Mouse (Mus musculus) heart, embryonic 16.5 days (tissue): ENCODE data around the gene Zdhhc4. TPM values are rescaled to one million over a fixed set of nuclear protein-coding genes. Genes with fewer than 3 reads are reported as not detected.

Experiments
- ATAC-seq: fragments of 200-750 bp; cut with Nextera tagmentation; replicated peaks from 2 replicates; pipeline ENCODE4 v1.8.0; 2017; ENCODE audit warnings: moderate number of reproducible peaks; ENCODE audit not compliant: insufficient read depth, low FRiP score; ENCODE audit errors: extremely low read depth
- H3K27ac ChIP-seq: fragments of 300-500 bp; sonication (generic); 2 replicates; pipeline ENCODE4 v1.5.1; 2014; ENCODE audit warnings: mild to moderate bottlenecking, low read length, control low read depth, moderate library complexity
- H3K27me3 ChIP-seq: fragments of 300-500 bp; sonication (generic); 2 replicates; pipeline ENCODE4 v1.6.1; 2014; ENCODE audit warnings: low read length, mixed read lengths; ENCODE audit not compliant: control insufficient read depth, insufficient read depth
- H3K36me3 ChIP-seq: fragments of 300-500 bp; sonication (generic); 2 replicates; pipeline ENCODE4 v1.6.1; 2014; ENCODE audit not compliant: control insufficient read depth, insufficient read depth
- H3K4me1 ChIP-seq: fragments of 300-500 bp; sonication (generic); 2 replicates; pipeline ENCODE4 v1.6.1; 2014; ENCODE audit warnings: low read length, mixed read lengths; ENCODE audit not compliant: control insufficient read depth, insufficient read depth
- H3K4me2 ChIP-seq: fragments of 300-500 bp; sonication (generic); 2 replicates; pipeline ENCODE4 v1.6.1; 2014; ENCODE audit warnings: low read depth, mild to moderate bottlenecking, control low read depth, low read length
- H3K4me3 ChIP-seq: fragments of 300-500 bp; sonication (generic); 2 replicates; pipeline ENCODE4 v1.5.1; 2014; ENCODE audit warnings: mild to moderate bottlenecking, control low read depth, low read length
- H3K9ac ChIP-seq: fragments of 300-500 bp; sonication (generic); 2 replicates; pipeline ENCODE4 v1.6.1; 2014; ENCODE audit warnings: low read length, control low read depth
- H3K9me3 ChIP-seq: fragments of 300-500 bp; sonication (generic); replicated peaks from 2 replicates; pipeline ENCODE4 v1.6.1; 2016; ENCODE audit warnings: low read length; ENCODE audit not compliant: control insufficient read depth
- WGBS: fragments of 180-500 bp; shearing (Covaris S2); extraction: QIAGEN DNeasy Blood & Tissue Kit; methylation state at CpG from one replicate; pipeline ENCODE4 v1.1.7; 2014; 5-methylcytosine and 5-hydroxymethylcytosine counted together
- polyA plus RNA-seq: library from polyadenylated mRNA; unstranded; fragments of >200 nt; fragmentation: Nextera tagmentation; extraction: Ambion mirVana; gene quantifications from 2 replicates; pipeline ENCODE4 v1.2.1, GENCODE M21; 2015

Zdhhc4 gene
- polyA plus RNA-seq, 1 experiment from 2014 or later, result 58.7 TPM

DNA sequence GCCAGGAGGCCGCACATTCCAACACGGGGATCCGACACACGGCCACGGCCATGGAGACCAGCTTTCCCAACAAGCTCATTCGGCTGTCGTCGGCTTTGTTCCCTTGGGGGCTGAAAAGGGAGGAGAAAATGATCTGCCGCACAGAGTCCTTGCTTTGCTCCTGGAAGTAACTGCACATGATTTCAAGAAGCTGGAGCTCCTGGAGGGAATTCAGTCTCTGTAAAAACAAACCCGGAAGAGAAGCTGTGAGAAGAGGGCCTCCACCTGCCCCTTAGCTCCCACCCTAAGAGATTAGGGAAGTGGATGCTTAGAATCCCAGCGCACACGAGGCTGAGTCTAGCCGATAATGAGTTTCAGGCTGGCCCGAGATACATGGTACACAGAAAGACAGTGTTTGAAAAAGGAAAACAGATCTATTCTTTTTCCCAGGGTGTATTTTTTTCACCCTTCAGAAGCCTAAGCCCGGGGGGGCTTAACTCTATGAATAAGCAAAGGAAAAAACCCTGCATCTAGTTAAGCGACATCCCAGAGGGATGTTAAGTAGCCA, 14.8 kb downstream of the Zdhhc4 start:
- peaks cover 16% of the 10 kb centered on the region for H3K4me1 ChIP-seq
- peak overlapping the region; percentile 78 for H3K4me2 ChIP-seq
- no peaks in the 10 kb centered on the region for H3K9me3 ChIP-seq
- under 1% methylated on average over 16 of the region's 16 CpGs for whole genome bisulfite sequencing
- no peak for ATAC-seq
- H3K9ac ChIP-seq, result peak overlapping the region; percentile 87
- H3K36me3 ChIP-seq, result peaks cover 40% of the 10 kb centered on the region
- H3K4me3 ChIP-seq, result peak overlapping the region; percentile 73
- no peaks in the 10 kb centered on the region for H3K27me3 ChIP-seq
- H3K27ac ChIP-seq, result peak overlapping the region; percentile 88; the same call in 1 of the 2 replicates

DNA sequence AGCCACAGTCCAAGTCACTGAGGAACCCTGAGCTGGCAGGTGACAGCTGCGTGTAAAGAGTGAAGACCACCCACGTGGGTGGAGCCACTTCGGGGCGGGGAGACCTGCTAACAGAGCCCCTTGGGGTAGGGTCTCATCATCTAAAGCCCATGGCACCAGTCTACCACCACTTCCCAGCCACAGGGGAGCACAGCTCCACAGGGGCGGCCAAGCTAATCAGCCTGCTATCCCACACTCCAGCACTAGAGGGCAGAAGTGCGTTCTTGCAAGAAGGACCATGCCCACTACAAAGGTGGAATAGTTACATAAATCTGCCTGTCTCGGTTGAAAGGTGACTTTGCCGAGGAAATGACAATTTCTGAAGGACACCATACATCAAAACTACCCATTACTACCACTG, 17.2 kb downstream of the Zdhhc4 start:
- WGBS, result 61% methylated on average over 8 of the region's 8 CpGs
- Histone ChIP-seq H3K9ac (no peak overlapping the region), H3K27ac (no peak overlapping the region), H3K36me3 (peaks cover 41% of the 10 kb centered on the region), H3K9me3 (no peaks in the 10 kb centered on the region), H3K27me3 (no peaks in the 10 kb centered on the region), H3K4me2 (no peak overlapping the region), H3K4me1 (peaks cover 21% of the 10 kb centered on the region), H3K4me3 (no peak overlapping the region)
- ATAC-seq, result no peak

DNA sequence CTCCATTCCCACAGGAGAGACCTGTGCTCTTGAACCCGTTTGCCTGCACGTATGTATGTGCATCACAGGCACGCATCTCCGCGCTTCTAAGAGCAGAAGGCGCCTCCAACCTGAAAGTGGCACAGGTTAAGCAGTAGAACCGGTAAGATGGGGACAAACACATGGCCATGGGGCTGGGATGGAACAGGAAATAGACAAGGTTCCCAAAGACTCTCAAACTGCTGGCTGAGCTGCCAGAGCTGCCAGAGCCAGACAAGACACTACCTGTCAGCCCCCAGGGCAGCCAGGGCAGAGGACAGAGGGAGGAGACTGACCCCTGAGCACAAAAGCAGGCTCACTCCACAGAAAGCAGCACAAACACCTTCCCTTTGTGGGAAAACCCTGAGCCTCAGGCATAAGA, 19.1 kb downstream of the Zdhhc4 start:
- Histone ChIP-seq H3K4me3 (no peak overlapping the region), H3K27ac (no peak overlapping the region), H3K9me3 (no peaks in the 10 kb centered on the region), H3K36me3 (peaks cover 51% of the 10 kb centered on the region), H3K9ac (no peak overlapping the region), H3K4me2 (no peak overlapping the region), H3K4me1 (peaks cover 18% of the 10 kb centered on the region), H3K27me3 (no peaks in the 10 kb centered on the region)
- 95% methylated on average over 7 of the region's 7 CpGs for WGBS
- ATAC-seq, result no peak

DNA sequence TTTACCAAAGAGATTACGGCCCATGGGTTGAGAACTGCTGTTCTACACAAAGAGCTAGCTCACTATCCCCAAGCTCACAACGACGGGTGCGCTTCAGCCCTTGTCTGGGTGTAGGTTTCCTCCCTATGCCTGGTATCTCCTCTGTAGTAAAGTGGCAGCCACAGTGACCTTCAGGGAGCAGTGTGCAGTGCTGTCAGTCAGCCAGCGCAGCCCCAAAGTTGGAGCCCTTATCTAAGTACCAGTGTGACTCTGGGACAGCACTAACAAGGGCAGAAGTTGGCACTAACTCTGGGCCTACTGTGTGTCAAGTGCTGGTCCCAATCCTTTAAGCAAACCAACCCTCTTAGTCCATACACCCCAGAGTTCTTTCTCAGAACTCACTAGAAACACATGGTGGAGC, 20.2 kb downstream of the Zdhhc4 start:
- no peaks in the 10 kb centered on the region for H3K27me3 ChIP-seq
- WGBS, result 62% methylated on average over 5 of the region's 5 CpGs
- H3K4me2 ChIP-seq, result no peak overlapping the region
- no peaks in the 10 kb centered on the region for H3K9me3 ChIP-seq
- peaks cover 13% of the 10 kb centered on the region for H3K4me1 ChIP-seq
- no peak overlapping the region for H3K9ac ChIP-seq
- no peak overlapping the region for H3K4me3 ChIP-seq
- ATAC-seq, result 0 out of 2 replicates have a peak, but pooled peaks have one; percentile 66
- peak overlapping the region; percentile 73 for H3K27ac ChIP-seq
- peaks cover 51% of the 10 kb centered on the region for H3K36me3 ChIP-seq

DNA sequence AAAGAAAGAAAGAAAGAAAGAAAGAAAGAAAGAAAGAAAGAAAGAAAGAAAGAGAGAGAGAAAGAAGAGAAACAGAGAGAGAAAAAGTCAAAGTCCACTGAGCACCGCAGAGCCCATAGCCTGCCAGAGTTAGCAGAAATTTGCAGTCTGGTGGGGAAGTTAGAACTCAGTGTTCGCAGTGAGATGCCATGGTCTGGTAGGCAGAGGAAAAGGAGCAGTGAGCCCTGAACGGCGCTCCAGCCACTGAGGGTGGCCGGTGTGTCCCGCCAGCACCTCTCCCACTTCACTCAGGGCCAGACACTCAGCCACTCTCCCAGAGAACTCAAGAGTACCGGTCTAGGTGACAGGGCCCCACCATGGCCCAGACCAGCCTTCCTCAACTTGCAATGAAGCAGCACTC, 24.8 kb downstream of the Zdhhc4 start:
- no peak overlapping the region for H3K9ac ChIP-seq
- peaks cover 45% of the 10 kb centered on the region for H3K36me3 ChIP-seq
- peaks cover 4% of the 10 kb centered on the region; the same call in 1 of the 2 replicates for H3K4me1 ChIP-seq
- H3K9me3 ChIP-seq, result no peaks in the 10 kb centered on the region
- H3K27ac ChIP-seq, result no peak overlapping the region
- H3K4me2 ChIP-seq, result no peak overlapping the region
- WGBS, result 80% methylated on average over 7 of the region's 7 CpGs
- H3K27me3 ChIP-seq, result no peaks in the 10 kb centered on the region
- ATAC-seq, result no peak
- H3K4me3 ChIP-seq, result no peak overlapping the region

DNA sequence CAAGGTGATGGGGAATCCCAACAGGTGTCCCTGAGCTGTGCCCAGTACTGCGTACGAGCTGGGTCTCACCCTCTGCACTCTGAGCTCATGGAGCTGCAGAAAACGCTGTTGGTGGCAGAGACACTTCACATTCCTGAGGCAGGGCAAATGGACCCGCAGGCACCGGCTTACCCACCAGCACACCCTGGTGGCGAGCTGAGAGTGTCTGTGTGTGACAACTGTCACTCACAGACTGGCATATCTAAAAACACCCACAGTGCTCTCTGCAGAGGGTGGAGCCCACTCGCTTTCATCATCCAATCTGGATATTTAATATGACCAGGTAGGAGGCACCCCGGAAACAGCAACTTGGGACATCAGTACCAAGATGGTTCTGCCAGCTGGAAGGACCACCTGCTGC, 27.8 kb downstream of the Zdhhc4 start:
- H3K27ac ChIP-seq, result no peak overlapping the region
- 0 out of 2 replicates have a peak, but pooled peaks cover 3% of the 10 kb centered on the region for H3K9me3 ChIP-seq
- peaks cover 3% of the 10 kb centered on the region; the same call in 1 of the 2 replicates for H3K4me1 ChIP-seq
- 55% methylated on average over 8 of the region's 8 CpGs for WGBS
- H3K4me3 ChIP-seq, result no peak overlapping the region
- H3K27me3 ChIP-seq, result no peaks in the 10 kb centered on the region
- H3K9ac ChIP-seq, result no peak overlapping the region
- no peak for ATAC-seq
- peaks cover 25% of the 10 kb centered on the region for H3K36me3 ChIP-seq
- H3K4me2 ChIP-seq, result no peak overlapping the region

DNA sequence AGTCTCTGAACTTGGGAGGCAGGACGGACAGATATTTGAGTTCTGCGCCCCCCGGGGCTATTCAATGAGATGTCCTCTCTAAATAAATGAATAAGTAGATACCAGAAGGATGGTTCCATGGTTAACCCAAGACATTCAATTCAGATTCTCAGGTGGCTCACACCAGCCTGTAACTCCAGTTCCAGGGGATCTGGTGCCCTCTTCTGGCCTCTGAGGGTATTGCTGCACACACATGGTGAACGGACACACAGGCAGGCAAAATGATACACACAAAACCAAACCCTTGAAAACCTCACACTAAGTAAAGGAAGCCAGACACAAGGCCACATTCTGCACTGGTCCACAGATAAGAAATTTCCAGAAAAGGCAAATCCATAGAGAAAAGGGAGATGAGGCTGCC, 29.4 kb downstream of the Zdhhc4 start:
- no peak overlapping the region for H3K27ac ChIP-seq
- H3K4me2 ChIP-seq, result no peak overlapping the region
- H3K9ac ChIP-seq, result no peak overlapping the region
- H3K9me3 ChIP-seq, result 0 out of 2 replicates have a peak, but pooled peaks cover 5% of the 10 kb centered on the region
- 94% methylated on average over 4 of the region's 4 CpGs for WGBS
- peaks cover 3% of the 10 kb centered on the region; the same call in 1 of the 2 replicates for H3K4me1 ChIP-seq
- H3K4me3 ChIP-seq, result no peak overlapping the region
- no peak for ATAC-seq
- peaks cover 17% of the 10 kb centered on the region for H3K36me3 ChIP-seq
- 0 out of 2 replicates have a peak, but pooled peaks cover under 1% of the 10 kb centered on the region for H3K27me3 ChIP-seq

DNA sequence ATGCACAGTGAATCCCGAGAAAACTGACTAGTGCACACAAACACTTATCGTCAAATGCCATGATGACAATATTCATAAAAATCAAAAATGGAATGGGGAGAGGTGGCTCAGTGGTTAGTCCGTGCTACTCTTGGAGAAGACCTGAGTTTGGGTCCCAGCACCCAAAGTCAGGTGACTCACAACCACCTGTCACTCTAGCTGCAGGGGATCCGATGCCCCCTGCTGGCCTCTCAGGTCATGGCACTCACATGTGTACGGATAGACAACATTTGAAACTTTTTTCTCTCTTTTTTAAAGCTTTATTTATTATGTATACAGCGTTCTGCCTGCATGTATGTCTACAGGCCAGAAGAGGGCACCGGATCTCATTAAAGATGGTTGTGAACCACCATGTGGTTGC, 30.7 kb downstream of the Zdhhc4 start:
- ATAC-seq, result no peak
- H3K4me3 ChIP-seq, result no peak overlapping the region
- no peak overlapping the region for H3K27ac ChIP-seq
- 0 out of 2 replicates have a peak, but pooled peaks cover 5% of the 10 kb centered on the region for H3K9me3 ChIP-seq
- peaks cover 13% of the 10 kb centered on the region for H3K27me3 ChIP-seq
- no peak overlapping the region for H3K4me2 ChIP-seq
- H3K36me3 ChIP-seq, result peaks cover 17% of the 10 kb centered on the region
- WGBS, result 87% methylated on average over 7 of the region's 7 CpGs
- peaks cover 9% of the 10 kb centered on the region for H3K4me1 ChIP-seq
- H3K9ac ChIP-seq, result no peak overlapping the region

DNA sequence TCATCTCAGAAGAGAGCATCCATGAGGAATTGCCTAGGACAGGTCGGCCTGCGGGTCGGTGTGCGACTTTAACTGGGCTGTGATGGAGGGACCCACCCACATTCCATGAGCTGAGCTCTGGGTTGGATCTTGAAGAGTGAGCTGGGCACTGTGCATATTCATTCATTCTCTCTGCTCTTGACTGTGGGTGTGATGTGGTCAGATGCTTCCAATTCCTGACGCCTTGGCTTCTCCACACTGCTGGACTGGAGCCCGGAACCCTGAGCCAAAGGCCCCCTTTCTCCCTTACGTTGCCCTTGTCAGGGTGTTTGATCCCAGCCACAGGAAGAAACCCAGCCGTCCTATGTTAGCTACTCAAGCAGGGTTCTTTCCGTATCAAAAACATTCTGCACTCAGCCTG, 31.1 kb downstream of the Zdhhc4 start:
- Histone ChIP-seq H3K27ac (no peak overlapping the region), H3K4me3 (no peak overlapping the region), H3K36me3 (peaks cover 17% of the 10 kb centered on the region), H3K9ac (no peak overlapping the region), H3K9me3 (0 out of 2 replicates have a peak, but pooled peaks cover 5% of the 10 kb centered on the region), H3K4me1 (peaks cover 11% of the 10 kb centered on the region), H3K27me3 (peaks cover 17% of the 10 kb centered on the region), H3K4me2 (no peak overlapping the region)
- no peak for ATAC-seq
- 69% methylated on average over 9 of the region's 9 CpGs for WGBS
